Mouse (Mus musculus) forebrain, embryonic 12.5 days (tissue): Measurements from ENCODE around the gene Ccnb1. TPM values are rescaled to one million over a fixed set of nuclear protein-coding genes. Genes with fewer than 3 reads are reported as not detected.
A peak's percentile ranks its signal among the peaks of the same experiment; 100 is the strongest.
"Not testable (repeated sequence)": the region's sequence is repeated elsewhere in the genome, so short reads cannot be mapped to it uniquely, and the experiment has no call there.

Experiments used
- ATAC-seq: fragments of 200-750 bp; cut with Nextera tagmentation; 2 replicates; pipeline ENCODE4 v1.8.0; 2017; ENCODE audit warnings: moderate TSS enrichment; ENCODE audit not compliant: low FRiP score
- H3K27ac ChIP-seq: fragments of 300-500 bp; sonication (generic); 2 replicates; pipeline ENCODE4 v1.5.1; 2016; ENCODE audit warnings: mild to moderate bottlenecking
- H3K27me3 ChIP-seq: fragments of 300-500 bp; sonication (generic); 2 replicates; pipeline ENCODE4 v1.6.1; 2016; ENCODE audit warnings: mild to moderate bottlenecking
- H3K36me3 ChIP-seq: fragments of 300-500 bp; sonication (generic); replicated peaks from 2 replicates; pipeline ENCODE4 v1.6.1; 2016; ENCODE audit warnings: mild to moderate bottlenecking
- H3K4me1 ChIP-seq: fragments of 300-500 bp; sonication (generic); 2 replicates; pipeline ENCODE4 v1.6.1; 2016
- H3K4me2 ChIP-seq: fragments of 300-500 bp; sonication (generic); 2 replicates; pipeline ENCODE4 v1.6.1; 2016; ENCODE audit warnings: mild to moderate bottlenecking, moderate library complexity
- H3K4me3 ChIP-seq: fragments of 300-500 bp; sonication (generic); replicated peaks from 2 replicates; pipeline ENCODE4 v1.5.1; 2016; ENCODE audit warnings: mild to moderate bottlenecking
- H3K9ac ChIP-seq: fragments of 300-500 bp; sonication (generic); 2 replicates; pipeline ENCODE4 v1.6.1; 2016; ENCODE audit warnings: mild to moderate bottlenecking
- H3K9me3 ChIP-seq: fragments of 300-500 bp; sonication (generic); 2 replicates; pipeline ENCODE4 v1.6.1; 2016
- WGBS: fragments of 180-500 bp; shearing (Covaris S2); methylation state at CpG from one replicate; pipeline ENCODE4 v1.1.7; 2016; 5-methylcytosine and 5-hydroxymethylcytosine counted together
- polyA plus RNA-seq: library from polyadenylated mRNA; unstranded; fragments of >200 nt; fragmentation: Nextera tagmentation; extraction: Ambion mirVana; gene quantifications from 2 replicates; pipeline ENCODE4 v1.2.1, GENCODE M21; 2016

Ccnb1 gene
- polyA plus RNA-seq, 1 experiment from 2014 or later = 343 TPM

- 91% methylated on average over 6 of the region's 6 CpGs for WGBS
- H3K9ac ChIP-seq = no peak overlapping the region
- no peaks in the 10 kb centered on the region for H3K27me3 ChIP-seq
- H3K36me3 ChIP-seq = no peaks in the 10 kb centered on the region
- no peak overlapping the region for H3K27ac ChIP-seq
- H3K4me3 ChIP-seq = no peak overlapping the region
- H3K4me2 ChIP-seq = no peak overlapping the region
- no peaks in the 10 kb centered on the region for H3K9me3 ChIP-seq
- ATAC-seq = no peak
- no peaks in the 10 kb centered on the region for H3K4me1 ChIP-seq
Measured at GRCm38 (mm10) chr13:100753011-100753410, 33.4 kb downstream of the Ccnb1 start.

- Histone ChIP-seq H3K4me1 (no peaks in the 10 kb centered on the region), H3K4me2 (no peak overlapping the region), H3K4me3 (no peak overlapping the region), H3K9ac (no peak overlapping the region), H3K9me3 (no peaks in the 10 kb centered on the region), H3K27ac (no peak overlapping the region), H3K36me3 (no peaks in the 10 kb centered on the region), H3K27me3 (no peaks in the 10 kb centered on the region)
- ATAC-seq = no peak
- 88% methylated on average over 8 of the region's 8 CpGs for WGBS
Measured at GRCm38 (mm10) chr13:100752529-100752928, 33.8 kb downstream of the Ccnb1 start.

GRCm38 (mm10) chr13:100751402-100751801, 35.0 kb downstream of the Ccnb1 start:
- Histone ChIP-seq H3K4me2 (no peak overlapping the region), H3K4me1 (no peaks in the 10 kb centered on the region), H3K27me3 (no peaks in the 10 kb centered on the region), H3K27ac (no peak overlapping the region), H3K9ac (no peak overlapping the region), H3K4me3 (no peak overlapping the region), H3K9me3 (no peaks in the 10 kb centered on the region), H3K36me3 (no peaks in the 10 kb centered on the region)
- WGBS = 84% methylated on average over 3 of the region's 3 CpGs
- ATAC-seq = no peak

GRCm38 (mm10) chr13:100750799-100751198, 35.6 kb downstream of the Ccnb1 start:
- Histone ChIP-seq H3K4me3 (no peak overlapping the region), H3K4me2 (no peak overlapping the region), H3K4me1 (no peaks in the 10 kb centered on the region), H3K36me3 (no peaks in the 10 kb centered on the region), H3K9me3 (no peaks in the 10 kb centered on the region), H3K27ac (no peak overlapping the region), H3K9ac (no peak overlapping the region), H3K27me3 (no peaks in the 10 kb centered on the region)
- ATAC-seq = no peak
- 88% methylated on average over 5 of the region's 5 CpGs for WGBS

GRCm38 (mm10) chr13:100748638-100749037, 37.7 kb downstream of the Ccnb1 start:
- H3K27me3 ChIP-seq = no peaks in the 10 kb centered on the region
- H3K9ac ChIP-seq = no peak overlapping the region
- no peak for ATAC-seq
- no peak overlapping the region for H3K27ac ChIP-seq
- WGBS = 51% methylated on average over 8 of the region's 8 CpGs
- no peaks in the 10 kb centered on the region for H3K9me3 ChIP-seq
- no peaks in the 10 kb centered on the region for H3K36me3 ChIP-seq
- no peak overlapping the region for H3K4me3 ChIP-seq
- H3K4me2 ChIP-seq = no peak overlapping the region
- peaks cover 4% of the 10 kb centered on the region; the same call in 1 of the 2 replicates for H3K4me1 ChIP-seq

GRCm38 (mm10) chr13:100746090-100746489, 40.3 kb downstream of the Ccnb1 start:
- H3K4me2 ChIP-seq = no peak overlapping the region
- no peak for ATAC-seq
- no peaks in the 10 kb centered on the region for H3K36me3 ChIP-seq
- H3K4me1 ChIP-seq = peaks cover 13% of the 10 kb centered on the region
- no peak overlapping the region for H3K9ac ChIP-seq
- H3K9me3 ChIP-seq = no peaks in the 10 kb centered on the region
- no peaks in the 10 kb centered on the region for H3K27me3 ChIP-seq
- WGBS = 84% methylated on average over 3 of the region's 3 CpGs
- H3K4me3 ChIP-seq = no peak overlapping the region
- no peak overlapping the region for H3K27ac ChIP-seq

- Histone ChIP-seq H3K27me3 (no peaks in the 10 kb centered on the region), H3K9me3 (no peaks in the 10 kb centered on the region), H3K9ac (peak within 1 kb of the TSS; percentile 80), H3K4me3 (peak within 1 kb of the TSS; percentile 82), H3K36me3 (no peaks in the 10 kb centered on the region), H3K27ac (peak within 1 kb of the TSS; percentile 93), H3K4me2 (peak within 1 kb of the TSS; percentile 62), H3K4me1 (peaks cover 13% of the 10 kb centered on the region)
- under 1% methylated on average over 52 of the region's 52 CpGs for WGBS
- ATAC-seq = peak; percentile 97
Measured at GRCm38 (mm10) chr13:100744036-100744744, 42.2 kb downstream of the Ccnb1 start, which contains the start of gene Mrps36. TSS of gene Mrps36 (minus strand) at chr13:100744659.

- ATAC-seq = peak; percentile 49
Measured at GRCm38 (mm10) chr13:100743346-100744035, 42.9 kb downstream of the Ccnb1 start.

GRCm38 (mm10) chr13:100742831-100743230, 43.5 kb downstream of the Ccnb1 start:
- WGBS = 95% methylated on average over 5 of the region's 5 CpGs
- no peak for ATAC-seq
- H3K9me3 ChIP-seq = no peaks in the 10 kb centered on the region
- no peaks in the 10 kb centered on the region for H3K27me3 ChIP-seq
- H3K9ac ChIP-seq = no peak overlapping the region
- H3K36me3 ChIP-seq = peaks cover 4% of the 10 kb centered on the region; the same call in 1 of the 2 replicates
- no peak overlapping the region for H3K4me2 ChIP-seq
- H3K4me1 ChIP-seq = peaks cover 13% of the 10 kb centered on the region
- no peak overlapping the region for H3K4me3 ChIP-seq
- no peak overlapping the region for H3K27ac ChIP-seq

More at GRCm38 (mm10) chr13:100743346-100744035, 42.9 kb downstream of the Ccnb1 start:
- Histone ChIP-seq H3K27me3 (no peaks in the 10 kb centered on the region), H3K4me3 (peak overlapping the region; percentile 82), H3K9me3 (no peaks in the 10 kb centered on the region), H3K4me2 (peak overlapping the region; percentile 62), H3K36me3 (0 out of 2 replicates have a peak, but pooled peaks cover 3% of the 10 kb centered on the region), H3K9ac (peak overlapping the region; percentile 80), H3K27ac (peak overlapping the region; percentile 93), H3K4me1 (peaks cover 13% of the 10 kb centered on the region)
- 75% methylated on average over 11 of the region's 11 CpGs for WGBS

- H3K27me3 ChIP-seq = no peaks in the 10 kb centered on the region
- H3K4me1 ChIP-seq = peaks cover 14% of the 10 kb centered on the region
- no peak overlapping the region for H3K4me3 ChIP-seq
- no peak overlapping the region for H3K4me2 ChIP-seq
- H3K27ac ChIP-seq = no peak overlapping the region
- no peak overlapping the region for H3K9ac ChIP-seq
- peaks cover 22% of the 10 kb centered on the region for H3K36me3 ChIP-seq
- no peak for ATAC-seq
- H3K9me3 ChIP-seq = no peaks in the 10 kb centered on the region
- WGBS = 93% methylated on average over 2 of the region's 2 CpGs
Measured at GRCm38 (mm10) chr13:100732756-100733155, 53.6 kb downstream of the Ccnb1 start.

GRCm38 (mm10) chr13:100731462-100732046, 54.8 kb downstream of the Ccnb1 start:
- WGBS = 91% methylated on average over 6 of the region's 6 CpGs
- H3K4me3 ChIP-seq = peak overlapping the region; percentile 87; the same call in 1 of the 2 replicates
- ATAC-seq = not testable (repeated sequence)

GRCm38 (mm10) chr13:100730861-100731176, 55.6 kb downstream of the Ccnb1 start, which contains the start of gene Cdk7:
TSS of gene Cdk7 (minus strand) at chr13:100730939.
- ATAC-seq = peak; percentile 100
- peak within 1 kb of the TSS; percentile 91 for H3K27ac ChIP-seq
- no peaks in the 10 kb centered on the region for H3K27me3 ChIP-seq
- peak within 1 kb of the TSS; percentile 90 for H3K4me2 ChIP-seq
- H3K4me3 ChIP-seq = peak within 1 kb of the TSS; percentile 87
- WGBS = 0% methylated on average over 19 of the region's 19 CpGs
- no peaks in the 10 kb centered on the region for H3K9me3 ChIP-seq
- peak within 1 kb of the TSS; percentile 88 for H3K9ac ChIP-seq
- peaks cover 19% of the 10 kb centered on the region for H3K36me3 ChIP-seq
- peaks cover 16% of the 10 kb centered on the region for H3K4me1 ChIP-seq

More at GRCm38 (mm10) chr13:100731462-100732046, 54.8 kb downstream of the Ccnb1 start:
- Histone ChIP-seq H3K4me2 (peak overlapping the region; percentile 90; the same call in 1 of the 2 replicates), H3K36me3 (peaks cover 20% of the 10 kb centered on the region), H3K9ac (0 out of 2 replicates have a peak overlapping the region, but pooled peaks have one; percentile 27), H3K4me1 (peaks cover 16% of the 10 kb centered on the region)
- H3K27me3 ChIP-seq, H3K27ac ChIP-seq, H3K9me3 ChIP-seq: not testable (repeated sequence)
